In the genomic region with DNA sequence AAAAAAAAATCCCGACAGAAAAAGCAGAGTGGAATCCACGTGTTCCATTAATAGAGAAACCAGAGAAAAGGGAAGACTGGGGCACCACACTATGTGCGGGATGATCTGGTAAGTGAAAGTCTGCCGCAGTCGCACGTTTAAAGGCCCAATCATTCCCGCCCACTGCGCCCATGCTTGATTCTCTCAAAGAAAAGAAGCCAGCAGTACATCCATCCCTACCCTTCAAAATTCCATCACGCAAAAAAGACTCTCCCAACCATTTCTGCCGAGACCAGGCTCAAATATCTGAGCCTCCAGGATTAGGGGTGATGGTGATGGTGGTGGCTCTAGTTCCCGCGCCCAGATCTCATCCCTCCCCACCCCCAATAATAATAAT, we compare ENCODE assay signal across 8 mouse cellular contexts. TPM values are rescaled to one million over a fixed set of nuclear protein-coding genes. Genes with fewer than 3 reads are reported as not detected.
DNase-seq lines count a peak whose midpoint lies in the region; ATAC-seq and TF ChIP-seq lines count a peak whose summit lies in the region.

No protein-coding gene starts in this region.

- no peak for TF ChIP-seq EP300 in liver, embryonic 14.5 days (IDR thresholded peaks at IDR 0.05; ENCODE audit: low read depth)

- H3K4me2 ChIP-seq in hindbrain, embryonic 12.5 days (replicated peaks), result peak overlapping the region; percentile 42
- H3K4me2 ChIP-seq in liver, embryonic 14.5 days (ENCODE audit: low read depth), result peak overlapping the region; percentile 61
- H3K4me2 ChIP-seq in stomach, embryonic 14.5 days (replicated peaks; ENCODE audit: low read depth, low read length), result peak overlapping the region; percentile 42

- H3K27ac ChIP-seq in spleen, adult 2 months (ENCODE audit: insufficient read depth, low read length), result peak overlapping the region; percentile 79; the same call in 1 of the 2 replicates
- peak overlapping the region; percentile 94 for H3K27ac ChIP-seq in hindbrain, embryonic 12.5 days
- no peak overlapping the region for H3K27ac ChIP-seq in liver, embryonic 14.5 days
- H3K27ac ChIP-seq in stomach, embryonic 14.5 days (ENCODE audit: low read length), result no peak overlapping the region

- no peaks in the 10 kb centered on the region for H3K9me3 ChIP-seq in hindbrain, embryonic 12.5 days (replicated peaks)
- no peaks in the 10 kb centered on the region for H3K9me3 ChIP-seq in liver, embryonic 14.5 days (ENCODE audit: control insufficient read depth, low read length)
- H3K9me3 ChIP-seq in stomach, embryonic 14.5 days (ENCODE audit: control insufficient read depth, low read depth, low read length), result no peaks in the 10 kb centered on the region

- ATAC-seq in hindbrain, embryonic 12.5 days (ENCODE audit: low FRiP score), result no peak
- ATAC-seq in liver, embryonic 14.5 days (ENCODE audit: insufficient read depth), result no peak
- ATAC-seq in stomach, embryonic 14.5 days (ENCODE audit: insufficient number of reproducible peaks, insufficient read depth, low FRiP score, low read depth), result no peak

- peak overlapping the region; percentile 78 for H3K9ac ChIP-seq in hindbrain, embryonic 12.5 days
- peak overlapping the region; percentile 6 for H3K9ac ChIP-seq in liver, embryonic 14.5 days (replicated peaks)
- H3K9ac ChIP-seq in stomach, embryonic 14.5 days (replicated peaks; ENCODE audit: low read depth, low read length), result peak overlapping the region; percentile 60; the same call in 1 of the 2 replicates

- H3K4me1 ChIP-seq in spleen, adult 2 months (ENCODE audit: control insufficient read depth, insufficient read depth, insufficient read length), result peaks cover 4% of the 10 kb centered on the region; the same call in 1 of the 2 replicates
- H3K4me1 ChIP-seq in hindbrain, embryonic 12.5 days, result peaks cover 5% of the 10 kb centered on the region; the same call in 1 of the 2 replicates
- H3K4me1 ChIP-seq in liver, embryonic 14.5 days (replicated peaks; ENCODE audit: control insufficient read depth in 2 of 2, insufficient read depth in 2 of 2, low read length in 1 of 2), result peaks cover 0 to 9% of the 10 kb centered on the region in 2 experiments; a peak in 2 of 4 replicates
- H3K4me1 ChIP-seq in stomach, embryonic 14.5 days (ENCODE audit: control insufficient read depth, insufficient read depth, low read length), result no peaks in the 10 kb centered on the region

- DNase-seq in cerebellum, postnatal 10 days, result peak; percentile 30 to 31
- DNase-seq in cerebellum, adult 9-10 months, result no peak
- no peak for DNase-seq in spleen, adult 2 months (ENCODE audit: low read depth in 1 of 2, low spot score in 2 of 2)
- no peak for DNase-seq in spleen, postnatal 14 days (ENCODE audit: low spot score in 2 of 2)
- DNase-seq in liver, embryonic 14.5 days (ENCODE audit: low read depth in 3 of 3, low spot score in 3 of 3), result no peak
- no peak for DNase-seq in urinary bladder, postnatal 25 days (ENCODE audit: low spot score)

- H3K36me3 ChIP-seq in spleen, adult 2 months (ENCODE audit: control insufficient read depth, insufficient read depth, low read length), result no peaks in the 10 kb centered on the region
- H3K36me3 ChIP-seq in hindbrain, embryonic 12.5 days, result no peaks in the 10 kb centered on the region
- no peaks in the 10 kb centered on the region for H3K36me3 ChIP-seq in liver, embryonic 14.5 days (replicated peaks; ENCODE audit: control insufficient read depth, insufficient read depth, low read depth)
- H3K36me3 ChIP-seq in stomach, embryonic 14.5 days (ENCODE audit: control insufficient read depth, insufficient read depth, low read length), result no peaks in the 10 kb centered on the region

- no peak for TF ChIP-seq POLR2A in spleen, adult 2 months (IDR thresholded peaks at IDR 0.05; ENCODE audit: low read depth, low read length)

- H3K27me3 ChIP-seq in spleen, adult 2 months (ENCODE audit: control insufficient read depth, insufficient read depth, low read length), result no peaks in the 10 kb centered on the region
- no peaks in the 10 kb centered on the region for H3K27me3 ChIP-seq in hindbrain, embryonic 12.5 days
- no peaks in the 10 kb centered on the region for H3K27me3 ChIP-seq in liver, embryonic 14.5 days (ENCODE audit: control insufficient read depth, insufficient read depth, low read length)
- no peaks in the 10 kb centered on the region for H3K27me3 ChIP-seq in stomach, embryonic 14.5 days (ENCODE audit: control insufficient read depth, insufficient read depth, low read length)

- peak overlapping the region; percentile 66 for H3K4me3 ChIP-seq in spleen, adult 2 months (ENCODE audit: extremely low read depth, insufficient read depth, insufficient read length)
- H3K4me3 ChIP-seq in hindbrain, embryonic 12.5 days, result peak overlapping the region; percentile 71
- H3K4me3 ChIP-seq in liver, embryonic 14.5 days (ENCODE audit: insufficient read depth in 1 of 2, low read depth in 2 of 2, low read length in 2 of 2), result peak overlapping the region; percentile 56 to 73
- peak overlapping the region; percentile 63 for H3K4me3 ChIP-seq in stomach, embryonic 14.5 days (ENCODE audit: low read depth, low read length)

- TF ChIP-seq CTCF in spleen, adult 2 months (IDR thresholded peaks at IDR 0.05; ENCODE audit: extremely low read depth, insufficient read depth, insufficient read length, insufficient replicate concordance), result no peak
- TF ChIP-seq CTCF in liver, embryonic 14.5 days (IDR thresholded peaks at IDR 0.05; ENCODE audit: low read depth), result no peak

- WGBS in spleen, adult 2 months, result 26% methylated on average over 12 of the region's 12 CpGs
- WGBS in hindbrain, embryonic 12.5 days, result 23% methylated on average over 12 of the region's 12 CpGs
- 8% methylated on average over 12 of the region's 12 CpGs for WGBS in liver, embryonic 14.5 days (ENCODE audit: insufficient replicate concordance)
- 17% methylated on average over 12 of the region's 12 CpGs for WGBS in stomach, embryonic 14.5 days

RNA-seq across cellular contexts. Expression of gene Sms, which starts 1.3 kb away (rescaled TPM):
- 16.1 and 16.2 TPM in 2 replicates for polyA plus RNA-seq in spleen, adult 2 months (2012; rRNA removed)
- 90.8 and 106 TPM in 2 replicates for polyA plus RNA-seq in hindbrain, embryonic 12.5 days (2016; fragmentation: Nextera tagmentation; extraction: Ambion mirVana)
- 11.7 and 17.5 TPM in 2 replicates for polyA plus RNA-seq in liver, embryonic 14.5 days (2012; rRNA removed)
- polyA plus RNA-seq in liver, embryonic 14.5 days (2014; fragmentation: Nextera tagmentation; extraction: Ambion mirVana), result 19.4 and 19.7 TPM in 2 replicates
- polyA plus RNA-seq in stomach, embryonic 14.5 days (2014; fragmentation: Nextera tagmentation; extraction: Ambion mirVana), result 59.1 and 60.4 TPM in 2 replicates

Comparison
In these comparisons a context has a peak if more than half of its experiments do, and no peak if none do; other contexts are left out.
1. DNase-seq: peak in cerebellum, postnatal 10 days (2 of 2); none in cerebellum, adult 9-10 months (single experiment), spleen, adult 2 months (0 of 2), spleen, postnatal 14 days (0 of 2), liver, embryonic 14.5 days (0 of 3) and urinary bladder, postnatal 25 days (single experiment).
2. H3K27ac ChIP-seq: peak in spleen, adult 2 months (single experiment) and hindbrain, embryonic 12.5 days (single experiment); none in liver, embryonic 14.5 days (single experiment) and stomach, embryonic 14.5 days (single experiment).
3. H3K9ac ChIP-seq: peak in every context shown above with its lines; median percentile 78 in hindbrain, embryonic 12.5 days; 60 in stomach, embryonic 14.5 days; 6 in liver, embryonic 14.5 days.
4. Peak in every context shown above with its lines, with median percentiles within 50 percentile points of each other: H3K4me3 ChIP-seq and H3K4me2 ChIP-seq.